Mouse (Mus musculus) heart, embryonic 15.5 days (tissue): ENCODE data around the gene Ccni. TPM values are rescaled to one million over a fixed set of nuclear protein-coding genes. Genes with fewer than 3 reads are reported as not detected.
A peak's percentile ranks its signal among the peaks of the same experiment; 100 is the strongest.

Experiments used
- ATAC-seq: fragments of 200-750 bp; cut with Nextera tagmentation; replicated peaks from 2 replicates; pipeline ENCODE4 v1.8.0; 2017; ENCODE audit warnings: low read depth, moderate TSS enrichment; ENCODE audit not compliant: insufficient number of reproducible peaks, insufficient read depth, low FRiP score
- H3K27ac ChIP-seq: fragments of 300-500 bp; sonication (generic); 2 replicates; pipeline ENCODE4 v1.5.1; 2015; ENCODE audit warnings: mild to moderate bottlenecking, inconsistent platforms
- H3K27me3 ChIP-seq: fragments of 300-500 bp; sonication (generic); 2 replicates; pipeline ENCODE4 v1.6.1; 2015; ENCODE audit warnings: inconsistent platforms
- H3K36me3 ChIP-seq: fragments of 300-500 bp; sonication (generic); 2 replicates; pipeline ENCODE4 v1.6.1; 2015; ENCODE audit warnings: mild to moderate bottlenecking, inconsistent platforms
- H3K4me1 ChIP-seq: fragments of 300-500 bp; sonication (generic); replicated peaks from 2 replicates; pipeline ENCODE4 v1.6.1; 2015; ENCODE audit warnings: inconsistent platforms
- H3K4me2 ChIP-seq: fragments of 300-500 bp; sonication (generic); 2 replicates; pipeline ENCODE4 v1.6.1; 2015; ENCODE audit warnings: inconsistent platforms, mild to moderate bottlenecking, moderate library complexity
- H3K4me3 ChIP-seq: fragments of 300-500 bp; sonication (generic); 2 replicates; pipeline ENCODE4 v1.5.1; 2015; ENCODE audit warnings: mild to moderate bottlenecking, inconsistent platforms
- H3K9ac ChIP-seq: fragments of 300-500 bp; sonication (generic); 2 replicates; pipeline ENCODE4 v1.6.1; 2015; ENCODE audit warnings: mild to moderate bottlenecking, inconsistent platforms
- H3K9me3 ChIP-seq: fragments of 300-500 bp; sonication (generic); replicated peaks from 2 replicates; pipeline ENCODE4 v1.6.1; 2016; ENCODE audit warnings: inconsistent platforms
- WGBS: fragments of 180-500 bp; shearing (Covaris S2); methylation state at CpG from one replicate; pipeline ENCODE4 v1.1.7; 2015; ENCODE audit warnings: mixed read lengths; 5-methylcytosine and 5-hydroxymethylcytosine counted together
- polyA plus RNA-seq: library from polyadenylated mRNA; unstranded; fragments of >200 nt; fragmentation: Nextera tagmentation; extraction: Ambion mirVana; gene quantifications from 2 replicates; pipeline ENCODE4 v1.2.1, GENCODE M21; 2015

The Ccni gene
- polyA plus RNA-seq, 1 experiment from 2014 or later = 90.3 TPM

- Histone ChIP-seq H3K27me3 (no peaks in the 10 kb centered on the region), H3K4me2 (no peak overlapping the region), H3K36me3 (peaks cover 31% of the 10 kb centered on the region), H3K4me1 (peaks cover 39% of the 10 kb centered on the region), H3K27ac (no peak overlapping the region), H3K9me3 (no peaks in the 10 kb centered on the region), H3K9ac (no peak overlapping the region), H3K4me3 (no peak overlapping the region)
- no peak for ATAC-seq
- WGBS = 82% methylated on average over 11 of the region's 11 CpGs
Observed at GRCm38 (mm10) chr5:93154401-93154800, 51.9 kb downstream of the Ccni start.

- H3K9ac ChIP-seq = no peak overlapping the region
- ATAC-seq = no peak
- H3K27me3 ChIP-seq = no peaks in the 10 kb centered on the region
- no peak overlapping the region for H3K4me3 ChIP-seq
- peaks cover 40% of the 10 kb centered on the region for H3K4me1 ChIP-seq
- peaks cover 21% of the 10 kb centered on the region; the same call in 1 of the 2 replicates for H3K36me3 ChIP-seq
- no peak overlapping the region for H3K4me2 ChIP-seq
- H3K27ac ChIP-seq = peak overlapping the region; percentile 20; the same call in 1 of the 2 replicates
- WGBS = 69% methylated on average over 4 of the region's 4 CpGs
- no peaks in the 10 kb centered on the region for H3K9me3 ChIP-seq
Observed at GRCm38 (mm10) chr5:93152451-93152850, 53.8 kb downstream of the Ccni start.

GRCm38 (mm10) chr5:93151985-93152384 is 54.3 kb downstream of the Ccni start:
- Histone ChIP-seq H3K4me1 (peaks cover 43% of the 10 kb centered on the region), H3K4me3 (no peak overlapping the region), H3K9ac (no peak overlapping the region), H3K27me3 (no peaks in the 10 kb centered on the region), H3K4me2 (no peak overlapping the region), H3K9me3 (no peaks in the 10 kb centered on the region), H3K27ac (peak overlapping the region; percentile 20; the same call in 1 of the 2 replicates), H3K36me3 (peaks cover 18% of the 10 kb centered on the region; the same call in 1 of the 2 replicates)
- no peak for ATAC-seq
- 69% methylated on average over 6 of the region's 6 CpGs for WGBS

GRCm38 (mm10) chr5:93149969-93150777 is 56.1 kb downstream of the Ccni start:
- H3K9ac ChIP-seq = no peak overlapping the region
- no peak overlapping the region for H3K4me2 ChIP-seq

GRCm38 (mm10) chr5:93145504-93145903 is 60.8 kb downstream of the Ccni start:
- H3K9ac ChIP-seq = no peak overlapping the region
- H3K27ac ChIP-seq = no peak overlapping the region
- H3K4me2 ChIP-seq = no peak overlapping the region
- no peaks in the 10 kb centered on the region for H3K9me3 ChIP-seq
- no peaks in the 10 kb centered on the region for H3K27me3 ChIP-seq
- ATAC-seq = no peak; the same call in 1 of the 2 replicates
- WGBS = 75% methylated on average over 6 of the region's 6 CpGs
- H3K36me3 ChIP-seq = no peaks in the 10 kb centered on the region
- peaks cover 49% of the 10 kb centered on the region for H3K4me1 ChIP-seq
- no peak overlapping the region for H3K4me3 ChIP-seq

More at GRCm38 (mm10) chr5:93149969-93150777, 56.1 kb downstream of the Ccni start:
- no peaks in the 10 kb centered on the region for H3K9me3 ChIP-seq
- H3K4me1 ChIP-seq = peaks cover 58% of the 10 kb centered on the region
- peak; percentile 32; the same call in 1 of the 2 replicates for ATAC-seq
- H3K4me3 ChIP-seq = no peak overlapping the region
- peak overlapping the region; percentile 46 for H3K27ac ChIP-seq
- H3K27me3 ChIP-seq = no peaks in the 10 kb centered on the region
- WGBS = 38% methylated on average over 12 of the region's 12 CpGs
- no peaks in the 10 kb centered on the region; the same call in 1 of the 2 replicates for H3K36me3 ChIP-seq

- ATAC-seq = no peak
- WGBS = 55% methylated on average over 5 of the region's 5 CpGs
Observed at GRCm38 (mm10) chr5:93144874-93145273, 61.4 kb downstream of the Ccni start.

GRCm38 (mm10) chr5:93143360-93144091 is 62.8 kb downstream of the Ccni start:
- H3K9me3 ChIP-seq = no peaks in the 10 kb centered on the region
- H3K9ac ChIP-seq = no peak overlapping the region
- no peak overlapping the region for H3K4me2 ChIP-seq
- 0 out of 2 replicates have a peak, but pooled peaks have one; percentile 25 for ATAC-seq
- H3K4me3 ChIP-seq = no peak overlapping the region
- no peaks in the 10 kb centered on the region for H3K27me3 ChIP-seq
- H3K36me3 ChIP-seq = peaks cover 11% of the 10 kb centered on the region
- peaks cover 38% of the 10 kb centered on the region for H3K4me1 ChIP-seq
- H3K27ac ChIP-seq = no peak overlapping the region
- 40% methylated on average over 12 of the region's 12 CpGs for WGBS

More at GRCm38 (mm10) chr5:93144874-93145273, 61.4 kb downstream of the Ccni start:
- peaks cover 1% of the 10 kb centered on the region; the same call in 1 of the 2 replicates for H3K36me3 ChIP-seq
- H3K9me3 ChIP-seq = no peaks in the 10 kb centered on the region
- no peak overlapping the region for H3K27ac ChIP-seq
- H3K4me3 ChIP-seq = no peak overlapping the region
- no peak overlapping the region for H3K4me2 ChIP-seq
- peaks cover 42% of the 10 kb centered on the region for H3K4me1 ChIP-seq
- H3K27me3 ChIP-seq = no peaks in the 10 kb centered on the region
- H3K9ac ChIP-seq = no peak overlapping the region

- Histone ChIP-seq H3K4me1 (peaks cover 43% of the 10 kb centered on the region), H3K4me3 (no peak overlapping the region), H3K4me2 (no peak overlapping the region), H3K36me3 (peaks cover 11% of the 10 kb centered on the region), H3K9me3 (no peaks in the 10 kb centered on the region), H3K9ac (no peak overlapping the region), H3K27ac (no peak overlapping the region), H3K27me3 (no peaks in the 10 kb centered on the region)
- 59% methylated on average over 5 of the region's 5 CpGs for WGBS
- ATAC-seq = no peak
Observed at GRCm38 (mm10) chr5:93140747-93141146, 65.5 kb downstream of the Ccni start.

GRCm38 (mm10) chr5:93139350-93139749 is 66.9 kb downstream of the Ccni start:
- WGBS = 92% methylated on average over 9 of the region's 9 CpGs
- Histone ChIP-seq H3K36me3 (peaks cover 11% of the 10 kb centered on the region), H3K4me2 (no peak overlapping the region), H3K9me3 (no peaks in the 10 kb centered on the region), H3K4me1 (peaks cover 42% of the 10 kb centered on the region), H3K27me3 (no peaks in the 10 kb centered on the region), H3K4me3 (no peak overlapping the region), H3K9ac (no peak overlapping the region), H3K27ac (no peak overlapping the region)
- no peak for ATAC-seq

- H3K27ac ChIP-seq = peak overlapping the region; percentile 93
- no peaks in the 10 kb centered on the region for H3K9me3 ChIP-seq
- no peak overlapping the region for H3K9ac ChIP-seq
- peaks cover 11% of the 10 kb centered on the region for H3K36me3 ChIP-seq
- WGBS = 10% methylated on average over 5 of the region's 5 CpGs
- H3K27me3 ChIP-seq = no peaks in the 10 kb centered on the region
- peak overlapping the region; percentile 37 for H3K4me2 ChIP-seq
- peak; percentile 81 for ATAC-seq
- peak overlapping the region; percentile 5; the same call in 1 of the 2 replicates for H3K4me3 ChIP-seq
- peaks cover 49% of the 10 kb centered on the region for H3K4me1 ChIP-seq
Observed at GRCm38 (mm10) chr5:93136956-93137586, 69.2 kb downstream of the Ccni start.
